Mouse (Mus musculus): Measurements from ENCODE around the gene Fam71e2.

Gene Fam71e2

DNA sequence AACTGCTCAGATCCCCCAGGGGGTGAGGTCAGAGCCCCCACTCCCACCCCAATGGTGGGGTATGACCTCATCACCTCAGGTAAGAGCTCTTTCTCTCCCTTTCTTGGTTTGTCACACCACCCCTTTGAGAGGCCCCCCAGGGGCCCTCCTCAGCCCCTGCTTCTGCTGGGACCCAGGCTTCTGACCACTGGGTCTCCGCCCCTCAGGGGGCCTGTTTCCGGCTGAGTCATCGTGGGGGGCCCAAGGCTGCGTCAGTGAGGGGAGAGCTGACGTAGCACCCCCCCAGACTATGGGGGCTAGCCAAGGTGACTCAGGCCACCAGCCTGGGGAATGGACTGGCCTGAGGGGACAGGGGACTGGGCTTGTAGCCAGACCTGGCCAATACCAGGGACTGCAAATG is 8.8 kb upstream of the Fam71e2 start:
- in situ Hi-C loops (cut with MboI, MseI), result no loop called here

- in situ Hi-C loops (cut with MboI, MseI), result no loop called here
Observed at GRCm38 (mm10) chr7:4777851-4778637, 6.9 kb upstream of the Fam71e2 start.

GRCm38 (mm10) chr7:4776861-4777830 is 6.0 kb upstream of the Fam71e2 start:
- in situ Hi-C loops (cut with MboI, MseI), result no loop called here

DNA sequence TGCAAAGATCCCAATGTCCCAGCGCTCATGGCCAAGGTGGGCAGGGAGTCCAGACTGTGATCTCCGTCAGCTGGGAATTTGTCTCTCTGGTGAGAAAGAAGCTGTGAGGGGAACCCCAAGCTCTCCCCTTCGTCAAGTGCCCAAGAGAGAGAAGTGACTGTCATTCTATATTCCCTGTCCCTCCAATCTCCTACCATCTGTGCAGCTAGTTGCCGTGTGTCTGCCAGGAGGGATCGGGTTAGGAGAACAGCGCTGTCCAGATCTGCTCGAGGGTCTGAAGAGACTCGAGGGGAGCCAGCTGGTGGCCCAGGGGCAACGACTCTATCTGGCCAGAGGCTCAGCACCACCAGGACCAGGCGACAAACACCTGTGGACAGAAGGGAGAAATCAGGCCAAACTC is 5.0 kb upstream of the Fam71e2 start:
- in situ Hi-C loops (cut with MboI, MseI), result no loop called here

DNA sequence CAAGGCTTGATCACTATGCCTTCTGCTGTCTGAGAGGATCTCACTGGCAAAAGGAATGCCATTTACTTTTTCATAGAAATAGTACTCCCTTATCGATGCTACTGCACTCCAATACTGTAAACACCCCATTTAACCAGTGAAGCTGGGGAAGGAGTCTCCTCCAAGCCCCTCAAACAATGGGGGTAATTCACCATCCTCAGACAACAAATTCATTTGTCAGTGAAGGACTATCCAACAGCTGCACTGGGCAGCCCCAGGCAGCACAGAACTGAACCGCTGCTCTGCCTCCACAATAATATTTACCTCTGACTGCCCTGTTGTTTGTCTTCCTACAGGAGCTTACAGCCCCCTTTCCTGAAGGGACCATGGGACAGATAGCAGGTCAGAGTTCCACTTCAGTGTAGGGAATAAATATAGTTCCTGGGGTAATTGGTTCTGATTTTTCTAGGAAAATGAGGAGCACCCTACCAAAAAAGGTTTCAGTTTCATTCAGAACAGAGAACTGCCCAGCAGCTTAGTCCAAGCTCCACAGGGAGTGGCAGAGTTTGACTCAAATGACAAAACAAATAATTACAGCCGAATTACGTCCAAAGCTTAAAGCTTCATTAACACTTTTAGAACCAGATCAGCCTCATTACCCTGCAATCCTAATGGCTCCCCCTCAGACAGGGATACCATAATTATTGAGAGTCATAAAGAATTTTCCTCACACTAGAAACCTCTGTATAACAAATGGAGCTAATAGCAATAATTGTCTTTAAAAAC is 6.0 kb downstream of the Fam71e2 start:
- in situ Hi-C loops (cut with MboI, MseI), result no loop called here

- in situ Hi-C loops (cut with MboI, MseI), result no loop called here
Observed at GRCm38 (mm10) chr7:4759670-4760069, 11.4 kb downstream of the Fam71e2 start.

DNA sequence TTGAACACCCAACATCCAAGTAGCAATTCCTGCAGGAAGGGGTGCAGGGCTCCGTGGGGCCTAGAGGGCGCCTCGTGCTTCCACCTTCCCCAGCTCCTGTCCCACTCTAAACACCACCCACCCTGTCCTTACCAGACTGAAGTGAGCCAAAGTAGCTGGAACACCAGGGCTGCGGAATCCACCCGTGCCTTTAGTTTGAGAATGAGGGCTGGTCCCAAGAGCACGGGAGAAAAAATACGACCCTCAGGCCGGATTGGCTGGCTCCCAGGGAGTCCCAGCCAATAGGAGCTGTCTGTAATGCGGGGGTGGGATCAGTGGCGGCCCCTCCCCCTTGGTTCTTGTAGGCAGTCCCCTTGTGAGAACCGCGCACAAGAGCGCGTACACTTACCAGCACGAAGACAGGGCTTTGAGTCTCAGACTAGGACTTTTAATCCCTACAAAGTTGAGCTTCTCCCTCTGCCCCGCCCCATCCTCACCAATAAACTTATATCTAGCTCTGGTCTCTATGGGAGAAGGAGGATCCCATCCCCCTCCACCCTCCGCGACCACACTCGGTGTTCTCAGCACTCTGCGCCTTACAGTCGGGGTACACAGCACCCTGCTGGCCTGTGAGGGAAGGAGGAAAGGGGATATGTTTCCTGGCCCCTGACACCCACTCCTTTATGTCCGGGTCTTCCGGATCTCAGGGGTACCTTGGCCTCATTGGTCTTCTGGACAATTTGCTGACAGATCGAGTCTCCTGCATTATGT is 18.1 kb downstream of the Fam71e2 start, which contains the start of gene Cox6b2:
Gene Cox6b2, minus strand, starts transcription at position 274 of the 750 bp plus-strand sequence.
- in situ Hi-C loops (cut with MboI, MseI), result no loop called here

DNA sequence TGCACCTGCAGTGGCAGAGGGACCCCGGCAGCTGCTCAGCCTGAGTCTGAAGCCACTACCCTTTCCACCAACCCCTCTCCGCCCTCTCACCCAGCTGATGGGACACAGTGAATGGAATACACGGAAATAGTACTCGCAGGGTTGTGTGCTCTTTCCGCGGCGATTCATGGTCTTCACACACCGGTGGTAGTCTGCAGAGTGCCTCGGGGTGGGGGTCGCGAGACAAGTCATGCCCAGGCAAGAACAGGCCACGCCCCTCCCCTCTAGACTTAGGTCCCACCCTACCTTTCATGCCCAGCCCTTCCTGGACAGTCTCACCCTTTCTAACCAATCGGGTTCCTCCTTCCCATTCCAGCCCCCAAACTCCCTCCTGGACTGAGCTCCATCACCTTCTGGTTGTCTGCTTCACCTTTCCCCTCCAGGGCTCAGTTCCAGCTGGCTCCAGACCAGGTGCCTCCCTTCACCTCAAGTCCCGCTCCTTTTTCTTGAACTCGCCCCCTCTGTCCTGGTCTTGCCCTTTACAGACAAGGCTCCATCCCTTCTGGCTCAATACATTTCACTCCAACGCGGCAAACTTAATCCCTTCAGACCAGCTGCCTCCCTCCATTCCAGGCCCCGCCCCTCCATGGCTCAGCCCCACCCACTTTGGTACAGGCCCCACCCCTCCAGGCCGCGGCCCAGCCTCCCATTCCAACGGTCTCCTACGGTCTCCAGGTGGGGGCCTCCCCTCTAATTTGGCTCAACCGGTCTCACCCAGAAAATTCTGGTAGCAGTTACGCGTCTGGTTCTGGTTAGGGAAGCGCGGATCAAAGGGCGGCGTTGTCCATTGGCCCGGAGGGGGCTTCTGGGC is 18.9 kb downstream of the Fam71e2 start:
- in situ Hi-C loops (cut with MboI, MseI), result no loop called here

- in situ Hi-C loops (cut with MboI, MseI), result no loop called here
Observed at GRCm38 (mm10) chr7:4749169-4749568, 21.9 kb downstream of the Fam71e2 start.

DNA sequence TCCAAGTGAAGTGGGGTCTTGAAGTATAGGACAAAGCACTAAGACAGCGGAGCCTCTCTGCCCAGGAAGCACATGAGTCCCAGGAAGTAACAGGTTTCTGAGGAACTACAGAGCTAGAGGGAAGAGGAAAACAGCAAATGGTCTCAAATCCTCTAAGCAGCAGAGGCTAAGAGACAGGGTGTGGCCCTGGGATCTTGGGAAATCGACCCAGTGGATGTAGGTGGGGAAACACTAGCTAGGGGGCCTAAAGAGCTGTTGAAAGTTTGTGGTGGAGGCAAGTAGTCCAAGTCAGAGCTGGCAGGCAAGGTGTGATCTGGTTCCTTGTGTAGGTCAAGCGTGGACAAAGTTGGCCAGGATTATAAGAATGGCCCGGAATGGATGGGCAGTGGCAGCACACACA is 22.8 kb downstream of the Fam71e2 start:
- in situ Hi-C loops (cut with MboI, MseI), result no loop called here

DNA sequence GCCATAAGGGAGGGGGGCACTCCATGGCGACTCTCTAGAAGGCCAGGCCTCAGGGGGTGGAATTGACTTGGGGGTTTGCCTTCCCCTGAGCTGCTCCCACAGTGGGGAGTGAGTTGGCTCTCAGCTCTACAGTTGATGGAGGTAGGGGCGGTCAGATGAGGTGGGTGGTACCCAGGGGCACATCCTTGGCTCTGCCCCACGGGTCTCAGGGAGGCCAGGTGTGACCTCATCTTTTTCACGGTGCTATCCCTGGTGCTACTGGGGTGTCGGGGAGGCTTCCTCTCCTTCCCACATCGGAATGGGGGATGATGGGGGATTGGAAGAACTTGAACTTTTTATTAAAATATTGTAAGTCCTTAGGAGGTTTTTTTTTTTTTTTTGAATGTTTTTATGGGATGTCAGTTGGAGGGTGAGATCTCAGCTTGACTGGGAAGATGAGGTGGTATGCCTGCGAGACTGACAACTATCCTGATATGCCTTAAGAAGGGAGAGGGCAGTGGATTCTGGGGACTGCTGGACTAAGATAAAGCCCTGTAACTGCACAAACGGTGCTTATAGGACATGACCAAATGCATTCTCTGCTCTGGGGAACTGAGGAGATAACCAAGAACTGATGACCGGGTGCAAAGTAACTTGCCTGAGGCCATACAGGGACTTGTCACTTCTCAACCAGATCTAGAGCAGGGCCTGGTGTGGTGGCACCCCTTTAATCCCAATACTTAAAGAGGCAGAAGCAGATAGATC is 23.8 kb downstream of the Fam71e2 start:
- in situ Hi-C loops (cut with MboI, MseI), result no loop called here

- in situ Hi-C loops (cut with MboI, MseI), result no loop called here
Observed at GRCm38 (mm10) chr7:4746326-4746980, 24.6 kb downstream of the Fam71e2 start.

DNA sequence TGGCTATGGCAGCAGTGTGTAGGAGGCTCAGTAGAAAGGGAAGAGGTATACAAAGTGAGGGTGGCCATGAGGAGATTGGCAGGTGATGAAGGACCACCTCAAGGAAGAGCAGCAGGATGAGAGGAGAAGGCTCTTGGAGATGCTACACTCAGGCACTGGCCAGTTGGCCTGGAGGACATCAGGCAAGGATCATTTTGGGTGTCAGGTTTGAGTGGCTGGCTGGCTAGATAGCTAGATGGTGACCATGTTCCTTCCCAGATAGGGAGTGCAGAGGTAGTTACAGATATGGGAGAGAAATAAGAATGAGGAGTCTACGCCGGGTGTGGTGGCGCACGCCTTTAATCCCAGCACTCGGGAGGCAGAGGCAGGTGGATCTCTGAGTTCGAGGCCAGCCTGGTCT is 26.2 kb downstream of the Fam71e2 start:
- in situ Hi-C loops (cut with MboI, MseI), result loop anchor here (5.0 kb wide), 1 partner anchor 42 kb away; the partner anchor contains the start of gene Tmem238

DNA sequence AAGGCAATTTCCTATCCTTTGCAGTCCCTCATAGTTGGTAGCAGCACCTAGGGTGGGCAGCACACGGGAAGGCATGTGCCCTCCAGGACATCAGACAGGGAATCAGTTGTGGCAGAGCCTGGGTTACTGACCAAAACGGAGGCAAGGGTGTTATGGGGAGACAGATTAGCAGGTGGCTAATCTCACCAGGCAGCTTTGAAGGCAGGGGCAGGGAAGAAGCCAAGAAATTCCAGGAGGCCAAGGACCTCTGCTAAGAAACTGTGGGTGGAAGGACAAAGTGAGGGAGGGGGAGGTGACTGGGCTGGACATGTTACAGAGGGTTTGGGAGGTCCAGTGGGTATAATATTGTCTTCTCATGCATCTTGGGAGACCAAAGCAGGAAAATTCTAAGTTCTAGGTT is 27.7 kb downstream of the Fam71e2 start:
- in situ Hi-C loops (cut with MboI, MseI), result loop anchor here (5.0 kb wide), 1 partner anchor 44 kb away; the partner anchor contains the start of gene Tmem238

GRCm38 (mm10) chr7:4742482-4742819 is 28.7 kb downstream of the Fam71e2 start:
- in situ Hi-C loops (cut with MboI, MseI), result loop anchor here (5.0 kb wide), 1 partner anchor 45 kb away; the partner anchor contains the start of gene Tmem238

GRCm38 (mm10) chr7:4741672-4742481 is 29.2 kb downstream of the Fam71e2 start:
- in situ Hi-C loops (cut with MboI, MseI), result loop anchor here (5.0 kb wide), 1 partner anchor 45 kb away; the partner anchor contains the start of gene Tmem238

GRCm38 (mm10) chr7:4741151-4741550 is 30.0 kb downstream of the Fam71e2 start:
- in situ Hi-C loops (cut with MboI, MseI), result loop anchor here (5.0 kb wide), 1 partner anchor 46 kb away; the partner anchor contains the start of gene Tmem238

Data from T-helper 1 cell (primary cell).